Mouse (Mus musculus) ES-Bruce4 (cell line): ENCODE data around the gene Gm8011.
"Not testable (repeated sequence)": the region's sequence is repeated elsewhere in the genome, so short reads cannot be mapped to it uniquely, and the experiment has no call there.

Experiments
- CTCF ChIP-seq: IDR thresholded peaks from one replicate; pipeline ENCODE4 v1.8.1; 2011; ENCODE audit warnings: low read depth, low read length
- POLR2A ChIP-seq: IDR thresholded peaks from one replicate; pipeline ENCODE4 v1.8.1; 2011; ENCODE audit warnings: low read length; ENCODE audit not compliant: insufficient read depth

GRCm38 (mm10) chr14:42439573-42439972, 24.1 kb upstream of the Gm8011 start, which contains the start of gene Gm8005:
- not testable (repeated sequence) for TF ChIP-seq CTCF, POLR2A
